Mouse (Mus musculus) kidney, adult 9 months (tissue): ENCODE data around the gene Ear14.

Experiments used
- DNase-seq: peaks from one replicate; pipeline ENCODE4 v3.0.0; 2022

Ear14 gene

GRCm38 (mm10) chr14:51253569-51253968 lies 50.4 kb downstream of the Ear14 start:
- no peak for DNase-seq
